Mouse (Mus musculus): ENCODE data around the gene Mast3. TPM values are rescaled to one million over a fixed set of nuclear protein-coding genes. Genes with fewer than 3 reads are reported as not detected.

Gene Mast3
- polyA plus RNA-seq, 1 experiment: 31.7 TPM

DNA sequence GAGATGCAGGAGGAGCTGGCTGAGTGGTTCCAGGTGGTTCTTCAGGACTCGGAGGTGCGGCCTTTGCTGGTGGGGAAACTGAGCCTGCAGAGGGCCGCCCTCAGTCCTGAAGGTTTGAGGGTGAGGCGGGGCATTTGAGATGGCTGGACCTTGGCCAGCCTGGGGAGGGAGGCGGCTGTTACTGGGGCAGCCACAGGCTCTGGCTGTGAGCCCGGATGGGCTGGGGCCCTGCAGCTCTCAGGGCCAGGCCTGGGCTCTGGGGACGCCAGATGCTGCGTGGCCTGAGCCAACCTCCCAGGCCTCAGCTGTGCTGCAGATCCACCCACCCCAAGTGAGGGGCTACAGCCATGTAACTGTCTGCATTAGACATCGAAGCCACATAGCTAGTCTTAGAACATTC lies 31.0 kb downstream of the Mast3 start:
- Histone ChIP-seq H3K27me3 (ENCODE audit: control insufficient read depth, insufficient read depth, insufficient read length) (no peaks in the 10 kb centered on the region), H3K4me3 (peak overlapping the region; percentile 92), H3K4me2 (ENCODE audit: low read depth) (peak overlapping the region; percentile 93), H3K36me3 (ENCODE audit: control insufficient read depth, insufficient read depth) (peaks cover 5% of the 10 kb centered on the region), H3K79me2 (ENCODE audit: control insufficient read depth, insufficient read depth) (peaks cover 21% of the 10 kb centered on the region), H3ac (ENCODE audit: control insufficient read depth, insufficient read length) (no peak overlapping the region)
- TF ChIP-seq POLR2A (IDR thresholded peaks at IDR 0.05; ENCODE audit: insufficient read length, low read depth) (peak; percentile 57), CEBPB (IDR thresholded peaks at IDR 0.05; ENCODE audit: insufficient read depth, poor library complexity, severe bottlenecking) (no peak), TCF12 (IDR thresholded peaks at IDR 0.05; ENCODE audit: insufficient read depth, poor library complexity, severe bottlenecking) (peak; percentile 71), TCF3 (IDR thresholded peaks at IDR 0.05; ENCODE audit: insufficient read length, low read depth) (peak; percentile 54), SRF (IDR thresholded peaks at IDR 0.05; ENCODE audit: control insufficient read depth, insufficient read length, low read depth) (no peak), MAX (IDR thresholded peaks at IDR 0.05; ENCODE audit: low read depth) (no peak), USF1 (IDR thresholded peaks at IDR 0.05; ENCODE audit: low read depth) (no peak), MYOD1 (IDR thresholded peaks at IDR 0.05; ENCODE audit: control insufficient read depth in 1 of 3, insufficient read length in 2 of 3, low read depth in 2 of 3) (peak in 2 of 3 experiments; percentile 95 to 96), MYOG (IDR thresholded peaks at IDR 0.05; ENCODE audit: control insufficient read depth in 1 of 3, insufficient read depth in 1 of 3, insufficient read length in 2 of 3, low read depth in 2 of 3) (peak; percentile 53 to 98 (median 95)), REST (IDR thresholded peaks at IDR 0.05; ENCODE audit: insufficient read depth, insufficient read length) (no peak), POLR2AphosphoS2 (IDR thresholded peaks at IDR 0.05; ENCODE audit: insufficient read length, low read depth) (no peak)

DNA sequence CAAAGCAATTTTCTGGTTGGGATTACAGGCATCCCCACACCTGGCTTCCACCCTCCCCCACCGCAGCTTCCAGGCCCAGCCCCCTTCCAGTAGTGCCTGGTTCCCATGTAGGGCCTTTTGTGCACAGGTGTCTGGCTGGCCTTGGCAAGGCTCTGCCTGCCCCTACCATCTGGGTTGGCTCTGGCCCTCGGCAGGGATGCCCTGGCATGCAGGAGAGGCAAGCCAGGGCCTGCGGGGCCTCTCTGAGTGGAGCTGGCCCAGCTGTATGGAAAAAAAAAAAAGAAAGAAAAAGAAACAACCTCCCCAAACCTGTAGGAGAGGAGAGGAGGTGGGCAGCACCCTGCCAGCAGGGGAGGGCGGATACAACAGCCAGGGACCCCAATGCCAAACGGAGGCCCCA lies 31.4 kb downstream of the Mast3 start:
- no peaks in the 10 kb centered on the region for H3K27me3 ChIP-seq (ENCODE audit: control insufficient read depth, insufficient read depth, insufficient read length)
- H3ac ChIP-seq (ENCODE audit: control insufficient read depth, insufficient read length): no peak overlapping the region
- H3K36me3 ChIP-seq (ENCODE audit: control insufficient read depth, insufficient read depth): peaks cover 6% of the 10 kb centered on the region
- TF ChIP-seq MYOG (IDR thresholded peaks at IDR 0.05; ENCODE audit: control insufficient read depth in 1 of 3, insufficient read depth in 1 of 3, insufficient read length in 2 of 3, low read depth in 2 of 3) (peak in 2 of 3 experiments; percentile 46 to 76), MYOD1 (IDR thresholded peaks at IDR 0.05; ENCODE audit: control insufficient read depth in 1 of 3, insufficient read length in 2 of 3, low read depth in 2 of 3) (peak in 2 of 3 experiments; percentile 28 to 51), USF1 (IDR thresholded peaks at IDR 0.05; ENCODE audit: low read depth) (no peak), TCF3 (IDR thresholded peaks at IDR 0.05; ENCODE audit: insufficient read length, low read depth) (no peak), POLR2A (IDR thresholded peaks at IDR 0.05; ENCODE audit: insufficient read length, low read depth) (no peak)
- H3K79me2 ChIP-seq (ENCODE audit: control insufficient read depth, insufficient read depth): peaks cover 20% of the 10 kb centered on the region
- H3K4me3 ChIP-seq: peak overlapping the region; percentile 92
- peak overlapping the region; percentile 87 for H3K4me2 ChIP-seq (ENCODE audit: low read depth)

DNA sequence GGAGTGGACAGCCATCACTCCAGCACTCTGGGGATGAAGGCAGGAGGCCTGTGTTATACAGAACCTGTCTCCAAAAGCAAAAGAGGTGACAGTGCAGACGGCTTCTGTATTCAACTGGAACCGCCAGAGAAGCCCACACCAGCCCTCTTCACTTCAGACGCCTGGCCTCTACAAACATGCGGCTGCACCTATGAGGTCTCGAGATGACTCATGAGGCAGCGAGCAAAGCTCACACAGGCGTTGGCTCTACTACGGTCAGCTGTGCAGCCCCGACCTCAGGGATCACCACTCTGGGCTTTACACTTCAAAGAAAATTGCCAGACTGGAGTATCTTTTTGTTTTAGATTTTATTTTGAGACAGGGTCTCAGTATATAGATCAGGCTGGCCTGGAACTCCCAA lies 32.0 kb downstream of the Mast3 start:
- Histone ChIP-seq H3K4me2 (ENCODE audit: low read depth) (peak overlapping the region; percentile 87), H3ac (ENCODE audit: control insufficient read depth, insufficient read length) (no peak overlapping the region), H3K79me2 (ENCODE audit: control insufficient read depth, insufficient read depth) (peaks cover 15% of the 10 kb centered on the region), H3K27me3 (ENCODE audit: control insufficient read depth, insufficient read depth, insufficient read length) (no peaks in the 10 kb centered on the region), H3K36me3 (ENCODE audit: control insufficient read depth, insufficient read depth) (peaks cover 6% of the 10 kb centered on the region), H3K4me3 (no peak overlapping the region)
- no peak for TF ChIP-seq REST (IDR thresholded peaks at IDR 0.05; ENCODE audit: insufficient read depth, insufficient read length)
- TF ChIP-seq TCF12 (IDR thresholded peaks at IDR 0.05; ENCODE audit: insufficient read depth, poor library complexity, severe bottlenecking): peak; percentile 41
- peak; percentile 5 for TF ChIP-seq TCF3 (IDR thresholded peaks at IDR 0.05; ENCODE audit: insufficient read length, low read depth)
- TF ChIP-seq POLR2A (IDR thresholded peaks at IDR 0.05; ENCODE audit: insufficient read length, low read depth): no peak
- no peak for TF ChIP-seq MAX (IDR thresholded peaks at IDR 0.05; ENCODE audit: low read depth)
- TF ChIP-seq CEBPB (IDR thresholded peaks at IDR 0.05; ENCODE audit: insufficient read depth, poor library complexity, severe bottlenecking): no peak
- peak in 2 of 3 experiments; percentile 58 to 88 for TF ChIP-seq MYOG (IDR thresholded peaks at IDR 0.05; ENCODE audit: control insufficient read depth in 1 of 3, insufficient read depth in 1 of 3, insufficient read length in 2 of 3, low read depth in 2 of 3)
- no peak for TF ChIP-seq SRF (IDR thresholded peaks at IDR 0.05; ENCODE audit: control insufficient read depth, insufficient read length, low read depth)
- TF ChIP-seq USF1 (IDR thresholded peaks at IDR 0.05; ENCODE audit: low read depth): no peak
- no peak for TF ChIP-seq POLR2AphosphoS2 (IDR thresholded peaks at IDR 0.05; ENCODE audit: insufficient read length, low read depth)
- TF ChIP-seq MYOD1 (IDR thresholded peaks at IDR 0.05; ENCODE audit: control insufficient read depth in 1 of 3, insufficient read length in 2 of 3, low read depth in 2 of 3): peak in 2 of 3 experiments; percentile 67 to 78
- TF ChIP-seq E2F4 (IDR thresholded peaks at IDR 0.05; ENCODE audit: insufficient read depth): no peak

DNA sequence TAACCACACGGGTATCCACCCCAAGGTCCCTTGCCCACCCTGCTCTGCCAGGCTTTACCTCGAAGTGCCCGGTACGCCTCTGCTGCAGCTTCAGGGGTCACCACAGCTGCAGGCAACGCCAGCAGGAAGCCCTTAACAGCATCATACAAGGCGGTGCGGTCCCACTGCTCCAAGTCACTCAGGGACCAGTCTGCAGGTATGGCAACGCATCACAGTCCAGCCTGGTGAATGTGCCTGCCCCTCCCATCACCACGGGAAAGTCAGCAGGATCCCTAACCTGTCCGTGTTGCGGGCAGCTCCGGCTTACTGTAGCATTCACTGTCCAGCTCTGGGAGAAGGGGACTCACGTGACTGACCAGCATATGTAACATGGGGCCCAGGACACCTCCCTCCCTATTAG lies 32.8 kb downstream of the Mast3 start:
- no peak overlapping the region for H3ac ChIP-seq (ENCODE audit: control insufficient read depth, insufficient read length)
- H3K4me2 ChIP-seq (ENCODE audit: low read depth): peak overlapping the region; percentile 87
- H3K27me3 ChIP-seq (ENCODE audit: control insufficient read depth, insufficient read depth, insufficient read length): no peaks in the 10 kb centered on the region
- no peak for TF ChIP-seq CEBPB (IDR thresholded peaks at IDR 0.05; ENCODE audit: insufficient read depth, poor library complexity, severe bottlenecking)
- TF ChIP-seq MYOD1 (IDR thresholded peaks at IDR 0.05; ENCODE audit: control insufficient read depth in 1 of 3, insufficient read length in 2 of 3, low read depth in 2 of 3): no peak
- TF ChIP-seq POLR2AphosphoS2 (IDR thresholded peaks at IDR 0.05; ENCODE audit: insufficient read length, low read depth): peak; percentile 32
- no peak for TF ChIP-seq TCF3 (IDR thresholded peaks at IDR 0.05; ENCODE audit: insufficient read length, low read depth)
- peaks cover 14% of the 10 kb centered on the region for H3K79me2 ChIP-seq (ENCODE audit: control insufficient read depth, insufficient read depth)
- no peak overlapping the region for H3K4me3 ChIP-seq
- peaks cover 6% of the 10 kb centered on the region for H3K36me3 ChIP-seq (ENCODE audit: control insufficient read depth, insufficient read depth)

DNA sequence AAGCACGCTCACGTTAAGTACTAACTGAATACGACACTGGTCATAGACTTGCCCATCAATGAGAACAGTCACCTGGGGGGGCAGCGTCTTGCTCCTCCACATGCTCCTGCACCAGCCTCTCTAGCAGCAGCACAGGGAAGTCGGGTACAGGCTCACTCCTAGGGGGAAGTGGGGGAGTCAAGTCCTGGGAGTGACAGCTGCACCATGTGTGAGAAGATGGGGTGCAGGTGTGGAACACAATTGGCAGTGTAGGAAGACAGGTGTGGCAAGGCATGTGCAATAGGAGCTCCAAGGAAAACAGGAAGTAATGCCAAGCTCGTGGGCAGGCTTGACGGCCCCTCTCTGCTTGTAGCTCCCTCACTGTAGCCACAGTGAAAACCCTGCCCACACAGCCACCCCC lies 33.6 kb downstream of the Mast3 start:
- H3K4me2 ChIP-seq (ENCODE audit: low read depth): no peak overlapping the region
- H3K79me2 ChIP-seq (ENCODE audit: control insufficient read depth, insufficient read depth): peaks cover 13% of the 10 kb centered on the region
- no peak overlapping the region for H3K4me3 ChIP-seq
- H3ac ChIP-seq (ENCODE audit: control insufficient read depth, insufficient read length): no peak overlapping the region
- peaks cover 6% of the 10 kb centered on the region for H3K36me3 ChIP-seq (ENCODE audit: control insufficient read depth, insufficient read depth)
- TF ChIP-seq SRF (IDR thresholded peaks at IDR 0.05; ENCODE audit: control insufficient read depth, insufficient read length, low read depth) (no peak), MYOD1 (IDR thresholded peaks at IDR 0.05; ENCODE audit: control insufficient read depth in 1 of 3, insufficient read length in 2 of 3, low read depth in 2 of 3) (peak in 2 of 3 experiments; percentile 53 to 84), POLR2AphosphoS2 (IDR thresholded peaks at IDR 0.05; ENCODE audit: insufficient read length, low read depth) (no peak), REST (IDR thresholded peaks at IDR 0.05; ENCODE audit: insufficient read depth, insufficient read length) (no peak), CEBPB (IDR thresholded peaks at IDR 0.05; ENCODE audit: insufficient read depth, poor library complexity, severe bottlenecking) (no peak), TCF12 (IDR thresholded peaks at IDR 0.05; ENCODE audit: insufficient read depth, poor library complexity, severe bottlenecking) (no peak), POLR2A (IDR thresholded peaks at IDR 0.05; ENCODE audit: insufficient read length, low read depth) (no peak), E2F4 (IDR thresholded peaks at IDR 0.05; ENCODE audit: insufficient read depth) (no peak), USF1 (IDR thresholded peaks at IDR 0.05; ENCODE audit: low read depth) (no peak), MAX (IDR thresholded peaks at IDR 0.05; ENCODE audit: low read depth) (no peak), MYOG (IDR thresholded peaks at IDR 0.05; ENCODE audit: control insufficient read depth in 1 of 3, insufficient read depth in 1 of 3, insufficient read length in 2 of 3, low read depth in 2 of 3) (peak in 2 of 3 experiments; percentile 49 to 74), TCF3 (IDR thresholded peaks at IDR 0.05; ENCODE audit: insufficient read length, low read depth) (no peak)
- H3K27me3 ChIP-seq (ENCODE audit: control insufficient read depth, insufficient read depth, insufficient read length): no peaks in the 10 kb centered on the region

All from myocyte (in vitro differentiated cells).